Mouse (Mus musculus) neural tube, embryonic 11.5 days (tissue): ENCODE results near the gene Tnf. TPM values are rescaled to one million over a fixed set of nuclear protein-coding genes. Genes with fewer than 3 reads are reported as not detected.
A peak's percentile ranks its signal among the peaks of the same experiment; 100 is the strongest.

Source experiments
- ATAC-seq: fragments of 200-750 bp; cut with Nextera tagmentation; 2 replicates; pipeline ENCODE4 v1.8.0; 2017; ENCODE audit warnings: moderate number of reproducible peaks, mild to moderate bottlenecking, moderate TSS enrichment, moderate library complexity; ENCODE audit not compliant: insufficient read depth, low FRiP score, low TSS enrichment
- DNase-seq: peaks from one replicate; pipeline ENCODE4 v3.0.0-alpha.2; 2015; ENCODE audit warnings: low spot score
- H3K27ac ChIP-seq: fragments of 300-500 bp; sonication (generic); 2 replicates; pipeline ENCODE4 v1.5.1; 2014; ENCODE audit warnings: low read depth, mild to moderate bottlenecking, low read length
- H3K27me3 ChIP-seq: fragments of 300-500 bp; sonication (generic); 2 replicates; pipeline ENCODE4 v1.6.1; 2014; ENCODE audit warnings: mild to moderate bottlenecking, low read length, mixed read lengths; ENCODE audit not compliant: control insufficient read depth, insufficient read depth
- H3K36me3 ChIP-seq: fragments of 300-500 bp; sonication (generic); 2 replicates; pipeline ENCODE4 v1.6.1; 2014; ENCODE audit warnings: mild to moderate bottlenecking, low read length, moderate library complexity, mixed read lengths; ENCODE audit not compliant: control insufficient read depth, insufficient read depth
- H3K4me1 ChIP-seq: fragments of 300-500 bp; sonication (generic); 2 replicates; pipeline ENCODE4 v1.6.1; 2014; ENCODE audit warnings: low read length, mixed read lengths; ENCODE audit not compliant: control insufficient read depth, insufficient read depth
- H3K4me2 ChIP-seq: fragments of 300-500 bp; sonication (generic); 2 replicates; pipeline ENCODE4 v1.6.1; 2014; ENCODE audit warnings: low read depth, mild to moderate bottlenecking, moderate library complexity
- H3K4me3 ChIP-seq: fragments of 300-500 bp; sonication (generic); 2 replicates; pipeline ENCODE4 v1.5.1; 2014; ENCODE audit warnings: low read depth, low read length
- H3K9ac ChIP-seq: fragments of 300-500 bp; sonication (generic); 2 replicates; pipeline ENCODE4 v1.6.1; 2014; ENCODE audit warnings: mild to moderate bottlenecking, low read length
- H3K9me3 ChIP-seq: fragments of 300-500 bp; sonication (generic); 2 replicates; pipeline ENCODE4 v1.6.1; 2016; ENCODE audit warnings: low read length; ENCODE audit not compliant: control insufficient read depth
- WGBS: fragments of 180-500 bp; shearing (Covaris S2); extraction: QIAGEN DNeasy Blood & Tissue Kit; methylation state at CpG from one replicate; pipeline ENCODE4 v1.1.7; 2014; 5-methylcytosine and 5-hydroxymethylcytosine counted together
- polyA plus RNA-seq: library from polyadenylated mRNA; unstranded; fragments of >200 nt; fragmentation: Nextera tagmentation; extraction: Ambion mirVana; gene quantifications from 2 replicates; pipeline ENCODE4 v1.2.1, GENCODE M21; 2014

The Tnf gene
- polyA plus RNA-seq, 1 experiment from 2014 or later: 0.16 TPM

GRCm38 (mm10) chr17:35197126-35197525 is 4.7 kb downstream of the Tnf start:
- no peak overlapping the region for H3K4me3 ChIP-seq
- peaks cover 25% of the 10 kb centered on the region for H3K27me3 ChIP-seq
- WGBS: 37% methylated on average over 4 of the region's 6 CpGs
- no peaks in the 10 kb centered on the region for H3K9me3 ChIP-seq
- H3K9ac ChIP-seq: no peak overlapping the region
- no peak overlapping the region for H3K27ac ChIP-seq
- no peak overlapping the region for H3K4me2 ChIP-seq
- DNase-seq (no peak), ATAC-seq (no peak)
- H3K4me1 ChIP-seq: 0 out of 2 replicates have a peak, but pooled peaks cover 3% of the 10 kb centered on the region
- H3K36me3 ChIP-seq: no peaks in the 10 kb centered on the region

- Histone ChIP-seq H3K9me3 (no peaks in the 10 kb centered on the region), H3K4me1 (0 out of 2 replicates have a peak, but pooled peaks cover 3% of the 10 kb centered on the region), H3K27ac (no peak overlapping the region), H3K4me3 (peak overlapping the region; percentile 31), H3K4me2 (no peak overlapping the region; the same call in 1 of the 2 replicates), H3K36me3 (no peaks in the 10 kb centered on the region), H3K9ac (no peak overlapping the region), H3K27me3 (peaks cover 25% of the 10 kb centered on the region)
- no peak for ATAC-seq
- no peak for DNase-seq
- WGBS: 35% methylated on average over 9 of the region's 9 CpGs
Measured at GRCm38 (mm10) chr17:35196321-35196641, 5.5 kb downstream of the Tnf start.

- Histone ChIP-seq H3K4me3 (peak overlapping the region; percentile 31), H3K27me3 (peaks cover 25% of the 10 kb centered on the region), H3K9ac (0 out of 2 replicates have a peak overlapping the region, but pooled peaks have one; percentile 10), H3K4me1 (0 out of 2 replicates have a peak, but pooled peaks cover 3% of the 10 kb centered on the region), H3K9me3 (no peaks in the 10 kb centered on the region), H3K4me2 (peak overlapping the region; percentile 60), H3K36me3 (no peaks in the 10 kb centered on the region), H3K27ac (no peak overlapping the region)
- ATAC-seq (peak; percentile 48; the same call in 1 of the 2 replicates), DNase-seq (peak; percentile 82)
- 1% methylated on average over 64 of the region's 66 CpGs for WGBS
Measured at GRCm38 (mm10) chr17:35195631-35196320, 6.0 kb downstream of the Tnf start.

- peaks cover 25% of the 10 kb centered on the region for H3K27me3 ChIP-seq
- H3K9me3 ChIP-seq: no peaks in the 10 kb centered on the region
- no peaks in the 10 kb centered on the region for H3K36me3 ChIP-seq
- 39% methylated on average over 19 of the region's 19 CpGs for WGBS
- DNase-seq (no peak), ATAC-seq (no peak)
- 0 out of 2 replicates have a peak overlapping the region, but pooled peaks have one; percentile 10 for H3K9ac ChIP-seq
- peak overlapping the region; percentile 31 for H3K4me3 ChIP-seq
- H3K4me1 ChIP-seq: 0 out of 2 replicates have a peak, but pooled peaks cover 3% of the 10 kb centered on the region
- H3K27ac ChIP-seq: no peak overlapping the region
- H3K4me2 ChIP-seq: peak overlapping the region; percentile 60
Measured at GRCm38 (mm10) chr17:35194844-35195630, 6.8 kb downstream of the Tnf start.

GRCm38 (mm10) chr17:35193881-35194843 is 7.6 kb downstream of the Tnf start, which contains the start of gene Ltb:
Gene Ltb, plus strand, starts transcription at chr17:35194439.
- Histone ChIP-seq H3K27me3 (peaks cover 25% of the 10 kb centered on the region), H3K4me3 (peak within 1 kb of the TSS; percentile 31), H3K27ac (no peak within 1 kb of the TSS), H3K36me3 (no peaks in the 10 kb centered on the region), H3K9me3 (no peaks in the 10 kb centered on the region), H3K4me2 (peak within 1 kb of the TSS; percentile 60), H3K4me1 (0 out of 2 replicates have a peak, but pooled peaks cover 3% of the 10 kb centered on the region), H3K9ac (no peak within 1 kb of the TSS)
- ATAC-seq (no peak), DNase-seq (no peak)
- WGBS: 71% methylated on average over 28 of the region's 28 CpGs

GRCm38 (mm10) chr17:35192924-35193323 is 8.9 kb downstream of the Tnf start:
- no peak overlapping the region for H3K4me3 ChIP-seq
- H3K4me1 ChIP-seq: 0 out of 2 replicates have a peak, but pooled peaks cover 3% of the 10 kb centered on the region
- H3K9ac ChIP-seq: no peak overlapping the region
- no peak overlapping the region for H3K4me2 ChIP-seq
- no peak for DNase-seq
- 84% methylated on average over 5 of the region's 5 CpGs for WGBS
- ATAC-seq: no peak
- H3K27ac ChIP-seq: no peak overlapping the region
- H3K27me3 ChIP-seq: peaks cover 23% of the 10 kb centered on the region
- no peaks in the 10 kb centered on the region for H3K36me3 ChIP-seq
- H3K9me3 ChIP-seq: no peaks in the 10 kb centered on the region

GRCm38 (mm10) chr17:35191723-35192122 is 10.1 kb downstream of the Tnf start:
- 61% methylated on average over 2 of the region's 2 CpGs for WGBS

GRCm38 (mm10) chr17:35190096-35190495 is 11.7 kb downstream of the Tnf start:
- H3K4me2 ChIP-seq: no peak overlapping the region
- DNase-seq: no peak
- no peak overlapping the region for H3K4me3 ChIP-seq
- H3K27me3 ChIP-seq: peaks cover 7% of the 10 kb centered on the region
- no peaks in the 10 kb centered on the region for H3K36me3 ChIP-seq
- no peak overlapping the region for H3K9ac ChIP-seq
- no peaks in the 10 kb centered on the region for H3K4me1 ChIP-seq
- no peaks in the 10 kb centered on the region for H3K9me3 ChIP-seq
- 80% methylated on average over 4 of the region's 4 CpGs for WGBS
- no peak for ATAC-seq
- H3K27ac ChIP-seq: no peak overlapping the region

More at GRCm38 (mm10) chr17:35191723-35192122, 10.1 kb downstream of the Tnf start:
- peaks cover 23% of the 10 kb centered on the region for H3K27me3 ChIP-seq
- no peak overlapping the region for H3K4me2 ChIP-seq
- H3K36me3 ChIP-seq: no peaks in the 10 kb centered on the region
- no peak overlapping the region for H3K9ac ChIP-seq
- 0 out of 2 replicates have a peak, but pooled peaks cover 3% of the 10 kb centered on the region for H3K4me1 ChIP-seq
- ATAC-seq: no peak
- H3K9me3 ChIP-seq: no peaks in the 10 kb centered on the region
- DNase-seq: no peak
- H3K27ac ChIP-seq: no peak overlapping the region
- H3K4me3 ChIP-seq: no peak overlapping the region
